Mouse (Mus musculus): ENCODE data around the gene Cacng5.

DNA sequence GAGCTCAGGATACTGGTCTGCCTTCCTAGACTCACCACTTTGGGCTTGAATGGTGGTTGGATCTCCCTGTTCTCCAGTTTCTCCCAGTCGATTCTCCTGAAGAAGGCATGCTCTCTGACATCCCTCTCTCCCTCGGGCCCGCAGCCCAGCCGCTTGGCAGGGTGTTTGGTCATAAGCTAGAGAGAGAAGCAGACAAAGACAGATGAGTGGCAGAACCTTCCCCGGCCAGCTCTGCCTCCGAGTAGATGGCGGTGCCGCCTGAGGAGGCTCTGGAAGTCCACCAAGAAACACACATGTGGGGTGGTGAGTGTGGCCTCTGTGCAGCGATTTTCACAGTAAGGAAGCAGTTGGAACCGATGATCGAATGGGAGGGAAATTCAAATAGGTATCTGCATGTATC, 36.6 kb upstream of the Cacng5 start:
- TF ChIP-seq EP300 (optimal IDR thresholded peaks at IDR 0.05) = no peak
- no peak for TF ChIP-seq CTCF (IDR thresholded peaks at IDR 0.05; ENCODE audit: low read depth)

All from stomach, postnatal 0 days (tissue).